Mouse (Mus musculus) embryonic facial prominence, embryonic 14.5 days (tissue): ENCODE measurements around the gene Ppp1r13b. TPM values are rescaled to one million over a fixed set of nuclear protein-coding genes. Genes with fewer than 3 reads are reported as not detected.

Experiments
- ATAC-seq: fragments of 200-750 bp; cut with Nextera tagmentation; 2 replicates; pipeline ENCODE4 v1.8.0; 2017; ENCODE audit warnings: low read depth, moderate number of reproducible peaks, moderate TSS enrichment
- DNase-seq: peaks from one replicate; pipeline ENCODE4 v3.0.0-alpha.2; 2015; ENCODE audit warnings: low spot score
- H3K27ac ChIP-seq: fragments of 300-500 bp; sonication (generic); replicated peaks from 2 replicates; pipeline ENCODE4 v1.5.1; 2014; ENCODE audit warnings: low read depth, mild to moderate bottlenecking, low read length, moderate library complexity
- H3K27me3 ChIP-seq: fragments of 300-500 bp; sonication (generic); replicated peaks from 2 replicates; pipeline ENCODE4 v1.6.1; 2014; ENCODE audit warnings: low read length; ENCODE audit not compliant: control insufficient read depth, insufficient read depth
- H3K36me3 ChIP-seq: fragments of 300-500 bp; sonication (generic); 2 replicates; pipeline ENCODE4 v1.6.1; 2014; ENCODE audit warnings: low read length, mixed read lengths; ENCODE audit not compliant: control insufficient read depth, insufficient read depth
- H3K4me1 ChIP-seq: fragments of 300-500 bp; sonication (generic); 2 replicates; pipeline ENCODE4 v1.6.1; 2014; ENCODE audit warnings: antibody characterized with exemption, low read length; ENCODE audit not compliant: control insufficient read depth, insufficient read depth
- H3K4me2 ChIP-seq: fragments of 300-500 bp; sonication (generic); 2 replicates; pipeline ENCODE4 v1.6.1; 2014; ENCODE audit warnings: low read depth, mild to moderate bottlenecking, low read length, moderate library complexity, mixed read lengths
- H3K4me3 ChIP-seq: fragments of 300-500 bp; sonication (generic); 2 replicates; pipeline ENCODE4 v1.5.1; 2014; ENCODE audit warnings: low read depth, mild to moderate bottlenecking, low read length
- H3K9ac ChIP-seq: fragments of 300-500 bp; sonication (generic); 2 replicates; pipeline ENCODE4 v1.6.1; 2014; ENCODE audit warnings: low read depth, mild to moderate bottlenecking, low read length, moderate library complexity, mixed read lengths
- H3K9me3 ChIP-seq: fragments of 300-500 bp; sonication (generic); 2 replicates; pipeline ENCODE4 v1.6.1; 2016; ENCODE audit warnings: low read length; ENCODE audit not compliant: control insufficient read depth
- WGBS: fragments of 180-500 bp; shearing (Covaris S2); extraction: QIAGEN DNeasy Blood & Tissue Kit; methylation state at CpG from one replicate; pipeline ENCODE4 v1.1.7; 2014; 5-methylcytosine and 5-hydroxymethylcytosine counted together
- polyA plus RNA-seq: library from polyadenylated mRNA; unstranded; fragments of >200 nt; fragmentation: Nextera tagmentation; extraction: Ambion mirVana; gene quantifications from 2 replicates; pipeline ENCODE4 v1.2.1, GENCODE M21; 2014

The Ppp1r13b gene
- polyA plus RNA-seq, 1 experiment from 2014 or later: 15.3 TPM

DNA sequence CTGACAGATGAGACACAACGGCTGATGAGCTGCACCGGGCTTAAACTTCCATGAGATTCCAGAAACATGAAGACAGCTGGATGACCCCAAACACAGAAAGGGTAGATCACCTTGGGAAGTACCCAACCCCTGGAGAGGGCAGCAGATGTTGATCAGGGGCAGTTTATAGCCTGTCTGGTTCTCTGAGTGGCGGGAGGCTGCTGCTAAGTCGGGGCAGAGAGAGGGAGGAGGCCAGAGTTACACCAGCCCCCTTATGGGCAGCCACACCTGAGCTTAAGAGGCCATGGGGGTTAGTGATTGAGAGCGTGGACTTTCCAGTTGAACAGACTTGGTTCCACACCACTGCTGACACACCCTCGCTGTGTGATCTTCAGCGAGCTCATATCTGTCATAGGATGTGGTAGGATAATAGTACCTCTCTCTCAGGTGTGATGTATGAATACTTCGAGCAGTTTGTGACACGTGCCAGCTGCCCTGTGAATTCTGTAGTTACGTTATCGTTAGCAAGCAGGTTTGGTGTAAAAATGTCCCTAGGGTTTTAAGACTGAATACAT is 1.2 kb upstream of the Ppp1r13b start:
- WGBS: 62% methylated on average over 11 of the region's 11 CpGs

GRCm38 (mm10) chr12:111907421-111907891 is 454 bp downstream of the Ppp1r13b start:
- WGBS: 0% methylated on average over 18 of the region's 63 CpGs
- Histone ChIP-seq H3K27me3 (no peaks in the 10 kb centered on the region), H3K9me3 (no peaks in the 10 kb centered on the region), H3K27ac (peak overlapping the region; percentile 86), H3K4me1 (0 out of 2 replicates have a peak, but pooled peaks cover 5% of the 10 kb centered on the region), H3K4me2 (peak overlapping the region; percentile 80), H3K36me3 (no peaks in the 10 kb centered on the region), H3K4me3 (peak overlapping the region; percentile 76), H3K9ac (peak overlapping the region; percentile 84)
- ATAC-seq (peak; percentile 83), DNase-seq (no peak)

More for the DNA sequence above, 1.2 kb upstream of the Ppp1r13b start:
- H3K9ac ChIP-seq: no peak overlapping the region
- 0 out of 2 replicates have a peak, but pooled peaks cover 5% of the 10 kb centered on the region for H3K4me1 ChIP-seq
- no peaks in the 10 kb centered on the region for H3K27me3 ChIP-seq
- no peaks in the 10 kb centered on the region for H3K36me3 ChIP-seq
- ATAC-seq (no peak), DNase-seq (no peak)
- no peaks in the 10 kb centered on the region for H3K9me3 ChIP-seq
- H3K4me3 ChIP-seq: no peak overlapping the region
- no peak overlapping the region for H3K4me2 ChIP-seq
- H3K27ac ChIP-seq: no peak overlapping the region

- no peaks in the 10 kb centered on the region for H3K9me3 ChIP-seq
- ATAC-seq (no peak), DNase-seq (no peak)
- no peaks in the 10 kb centered on the region for H3K36me3 ChIP-seq
- H3K4me3 ChIP-seq: peak overlapping the region; percentile 76
- H3K9ac ChIP-seq: no peak overlapping the region
- H3K27ac ChIP-seq: no peak overlapping the region
- H3K27me3 ChIP-seq: no peaks in the 10 kb centered on the region
- 0 out of 2 replicates have a peak, but pooled peaks cover 5% of the 10 kb centered on the region for H3K4me1 ChIP-seq
- WGBS: 55% methylated on average over 5 of the region's 5 CpGs
- H3K4me2 ChIP-seq: peak overlapping the region; percentile 80
These were observed 1.5 kb downstream of the Ppp1r13b start for GRCm38 (mm10) chr12:111906309-111906875.

DNA sequence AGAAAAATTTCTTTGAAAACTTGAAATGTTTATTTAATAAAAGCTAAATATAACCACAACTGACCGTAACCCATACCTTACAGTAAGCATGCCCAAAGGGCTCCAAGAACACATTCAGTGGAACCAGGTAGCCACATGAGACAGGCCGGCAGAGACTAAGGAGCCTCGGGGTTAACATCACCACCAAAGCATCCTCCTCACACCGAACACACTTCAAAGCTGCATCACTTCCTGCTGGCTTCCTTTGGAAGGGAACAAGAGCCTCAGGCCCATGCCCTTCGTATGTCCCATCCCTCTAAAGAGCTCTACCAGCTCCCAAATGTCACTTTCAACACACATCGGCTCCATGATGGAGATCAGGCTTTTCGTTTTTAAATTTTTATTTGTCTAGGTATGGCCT is 5.4 kb downstream of the Ppp1r13b start:
- WGBS: 69% methylated on average over 7 of the region's 7 CpGs
- ATAC-seq (no peak), DNase-seq (no peak)
- H3K9me3 ChIP-seq: no peaks in the 10 kb centered on the region
- no peaks in the 10 kb centered on the region for H3K27me3 ChIP-seq
- H3K36me3 ChIP-seq: no peaks in the 10 kb centered on the region
- no peak overlapping the region for H3K4me2 ChIP-seq
- H3K4me1 ChIP-seq: 0 out of 2 replicates have a peak, but pooled peaks cover 7% of the 10 kb centered on the region
- no peak overlapping the region for H3K27ac ChIP-seq
- no peak overlapping the region for H3K9ac ChIP-seq
- no peak overlapping the region for H3K4me3 ChIP-seq

GRCm38 (mm10) chr12:111901105-111901875 is 6.6 kb downstream of the Ppp1r13b start:
- Histone ChIP-seq H3K36me3 (no peaks in the 10 kb centered on the region), H3K27me3 (no peaks in the 10 kb centered on the region), H3K4me2 (no peak overlapping the region), H3K4me1 (0 out of 2 replicates have a peak, but pooled peaks cover 3% of the 10 kb centered on the region), H3K4me3 (no peak overlapping the region), H3K27ac (no peak overlapping the region), H3K9me3 (no peaks in the 10 kb centered on the region), H3K9ac (no peak overlapping the region)
- WGBS: 65% methylated on average over 12 of the region's 12 CpGs
- no peak for DNase-seq
- ATAC-seq: 0 out of 2 replicates have a peak, but pooled peaks have one; percentile 22

- 73% methylated on average over 5 of the region's 5 CpGs for WGBS
- Histone ChIP-seq H3K27ac (no peak overlapping the region), H3K27me3 (no peaks in the 10 kb centered on the region), H3K9ac (no peak overlapping the region), H3K4me1 (0 out of 2 replicates have a peak, but pooled peaks cover 3% of the 10 kb centered on the region), H3K4me3 (no peak overlapping the region), H3K9me3 (no peaks in the 10 kb centered on the region), H3K36me3 (no peaks in the 10 kb centered on the region), H3K4me2 (no peak overlapping the region)
- ATAC-seq (no peak), DNase-seq (no peak)
These were observed 8.3 kb downstream of the Ppp1r13b start for GRCm38 (mm10) chr12:111899646-111900045.

- Histone ChIP-seq H3K4me2 (no peak overlapping the region), H3K36me3 (no peaks in the 10 kb centered on the region), H3K4me1 (0 out of 2 replicates have a peak, but pooled peaks cover 3% of the 10 kb centered on the region), H3K27me3 (no peaks in the 10 kb centered on the region), H3K9ac (no peak overlapping the region), H3K27ac (no peak overlapping the region), H3K9me3 (no peaks in the 10 kb centered on the region), H3K4me3 (no peak overlapping the region)
- no peak for ATAC-seq
- WGBS: 79% methylated on average over 9 of the region's 9 CpGs
- DNase-seq: no peak
These were observed 9.2 kb downstream of the Ppp1r13b start for GRCm38 (mm10) chr12:111898686-111899085.

DNA sequence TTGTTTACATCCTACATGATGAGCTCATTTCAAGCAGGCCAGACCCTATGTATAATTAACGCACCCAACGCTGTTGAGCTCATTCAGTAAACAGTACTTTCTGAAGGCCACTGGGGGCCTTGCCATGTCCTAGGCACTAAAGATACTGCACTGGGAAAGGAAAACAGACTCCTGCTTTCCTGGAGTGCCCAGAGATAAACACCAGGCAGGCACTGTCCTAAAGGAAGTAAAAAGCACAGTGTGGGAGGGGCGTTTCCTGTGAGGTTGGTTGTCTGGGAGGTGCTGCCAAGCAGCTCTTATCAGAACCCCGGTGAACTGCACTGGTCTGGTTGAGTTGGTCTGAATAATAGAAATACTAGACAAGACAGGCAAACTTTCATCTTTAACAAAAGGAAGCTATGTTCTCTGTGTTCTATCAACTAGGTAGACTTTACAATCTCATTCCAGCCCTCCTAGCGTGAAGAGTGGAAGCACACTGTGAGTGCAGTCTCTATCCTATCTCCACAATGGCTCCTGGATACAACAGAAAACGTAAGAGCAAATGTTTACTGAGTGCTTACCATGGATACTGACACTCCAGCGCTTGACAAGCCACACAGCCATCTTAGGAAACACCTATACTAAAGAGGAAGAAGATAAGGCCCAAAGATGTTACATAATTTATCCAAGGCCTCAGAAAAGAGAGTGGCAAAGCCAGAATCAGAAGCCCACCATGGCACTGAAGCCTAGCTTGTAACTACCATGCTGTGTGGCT is 10.8 kb downstream of the Ppp1r13b start:
- DNase-seq: no peak
- Histone ChIP-seq H3K9ac (no peak overlapping the region), H3K4me3 (no peak overlapping the region), H3K36me3 (no peaks in the 10 kb centered on the region), H3K4me1 (0 out of 2 replicates have a peak, but pooled peaks cover 3% of the 10 kb centered on the region), H3K27ac (no peak overlapping the region), H3K9me3 (no peaks in the 10 kb centered on the region), H3K4me2 (no peak overlapping the region), H3K27me3 (no peaks in the 10 kb centered on the region)
- no peak for ATAC-seq
- WGBS: 68% methylated on average over 7 of the region's 7 CpGs
